Mouse (Mus musculus) spleen, adult 2 months (tissue): ENCODE measurements at regions not wholly inside any gene's neighbourhood (a gene's known extent, or its start where the extent isn't known, plus 50 kb on each side); places are given as distances from the start of the nearest gene placed in this dataset.

Source experiments
- DNase-seq, 2 experiments: peaks; one replicate each; pipeline versions ENCODE4 v3.0.0 to v3.0.0-alpha.2; 2012 to 2021; ENCODE audit warnings: low spot score in 2 of 2, low read depth in 1 of 2
- H3K27ac ChIP-seq: fragments of 200-500 bp; 2 replicates; pipeline ENCODE4 v1.5.1; 2012; ENCODE audit warnings: low read length, inconsistent platforms; ENCODE audit not compliant: insufficient read depth
- H3K27me3 ChIP-seq: fragments of 200-500 bp; 2 replicates; pipeline ENCODE4 v1.6.1; 2012; ENCODE audit warnings: mild to moderate bottlenecking, moderate library complexity, low read length, inconsistent platforms; ENCODE audit not compliant: control insufficient read depth, insufficient read depth
- H3K36me3 ChIP-seq: fragments of 200-500 bp; 2 replicates; pipeline ENCODE4 v1.6.1; 2012; ENCODE audit warnings: mild to moderate bottlenecking, low read length, inconsistent platforms; ENCODE audit not compliant: control insufficient read depth, insufficient read depth
- H3K4me1 ChIP-seq: fragments of 200-500 bp; 2 replicates; pipeline ENCODE4 v1.6.1; 2011; ENCODE audit warnings: inconsistent platforms; ENCODE audit not compliant: control insufficient read depth, insufficient read depth, insufficient read length
- H3K4me3 ChIP-seq: fragments of 200-500 bp; 2 replicates; pipeline ENCODE4 v1.5.1; 2011; ENCODE audit warnings: mild to moderate bottlenecking, inconsistent platforms; ENCODE audit not compliant: insufficient read depth, insufficient read length; ENCODE audit errors: extremely low read depth
- CTCF ChIP-seq: fragments of 200-500 bp; IDR thresholded peaks from 2 replicates; pipeline ENCODE4 v1.5.1; 2011; ENCODE audit warnings: mild to moderate bottlenecking, inconsistent platforms; ENCODE audit not compliant: insufficient read depth, insufficient read length, insufficient replicate concordance; ENCODE audit errors: extremely low read depth
- POLR2A ChIP-seq: fragments of 200-500 bp; IDR thresholded peaks from 2 replicates; pipeline ENCODE4 v1.6.1; 2011; ENCODE audit warnings: low read depth, low read length, inconsistent platforms
- WGBS: fragments of 180-500 bp; shearing (Covaris S2); methylation state at CpG from one replicate; pipeline ENCODE4 v1.1.7; 2018; 5-methylcytosine and 5-hydroxymethylcytosine counted together

GRCm38 (mm10) chr9:76660848-76661247 is 93.9 kb upstream of the Fam83b start:
- peak; percentile 29; the same call in 1 of the 2 replicates for TF ChIP-seq CTCF
- no peak for TF ChIP-seq POLR2A
- H3K4me3 ChIP-seq: no peak overlapping the region
- no peak overlapping the region for H3K27ac ChIP-seq
- 21% methylated on average over 3 of the region's 3 CpGs for WGBS
- no peaks in the 10 kb centered on the region for H3K27me3 ChIP-seq
- no peaks in the 10 kb centered on the region for H3K36me3 ChIP-seq
- DNase-seq: peak; percentile 7 to 16
- H3K4me1 ChIP-seq: no peaks in the 10 kb centered on the region

- no peak overlapping the region for H3K4me3 ChIP-seq
- H3K4me1 ChIP-seq: no peaks in the 10 kb centered on the region
- H3K27me3 ChIP-seq: no peaks in the 10 kb centered on the region
- no peak for TF ChIP-seq CTCF
- TF ChIP-seq POLR2A: no peak
- H3K27ac ChIP-seq: no peak overlapping the region
- no peak for DNase-seq
- 81% methylated on average over 3 of the region's 3 CpGs for WGBS
- no peaks in the 10 kb centered on the region for H3K36me3 ChIP-seq
These were observed 92.9 kb upstream of the Fam83b start for GRCm38 (mm10) chr9:76659798-76660197.

GRCm38 (mm10) chr9:76653311-76653710 is 86.4 kb upstream of the Fam83b start:
- DNase-seq: no peak
- TF ChIP-seq CTCF: no peak
- TF ChIP-seq POLR2A: no peak
- 81% methylated on average over 2 of the region's 2 CpGs for WGBS
- Histone ChIP-seq H3K27ac (no peak overlapping the region), H3K36me3 (no peaks in the 10 kb centered on the region), H3K4me1 (no peaks in the 10 kb centered on the region), H3K4me3 (no peak overlapping the region), H3K27me3 (no peaks in the 10 kb centered on the region)

GRCm38 (mm10) chr9:76649484-76649883 is 82.6 kb upstream of the Fam83b start:
- TF ChIP-seq CTCF (no peak), POLR2A (no peak)
- WGBS: 75% methylated on average over 1 of the region's 1 CpGs

GRCm38 (mm10) chr9:76646383-76646782 is 79.5 kb upstream of the Fam83b start:
- no peak overlapping the region for H3K4me3 ChIP-seq
- no peaks in the 10 kb centered on the region for H3K36me3 ChIP-seq
- TF ChIP-seq CTCF (no peak), POLR2A (no peak)
- no peaks in the 10 kb centered on the region for H3K4me1 ChIP-seq
- no peaks in the 10 kb centered on the region for H3K27me3 ChIP-seq
- H3K27ac ChIP-seq: no peak overlapping the region
- no peak for DNase-seq

More at GRCm38 (mm10) chr9:76649484-76649883, 82.6 kb upstream of the Fam83b start:
- no peak overlapping the region for H3K4me3 ChIP-seq
- DNase-seq: no peak
- no peaks in the 10 kb centered on the region for H3K27me3 ChIP-seq
- no peak overlapping the region for H3K27ac ChIP-seq
- H3K36me3 ChIP-seq: no peaks in the 10 kb centered on the region
- H3K4me1 ChIP-seq: no peaks in the 10 kb centered on the region
